Mouse (Mus musculus): ENCODE data around the gene Gal3st1.
"Not testable (repeated sequence)": the region's sequence is repeated elsewhere in the genome, so short reads cannot be mapped to it uniquely, and the experiment has no call there.

- TF ChIP-seq CTCF (IDR thresholded peaks at IDR 0.05; ENCODE audit: borderline replicate concordance, insufficient read depth, low read length); POLR2A (IDR thresholded peaks at IDR 0.05; ENCODE audit: low read depth, low read length): not testable (repeated sequence)
These were observed 28.6 kb upstream of the Gal3st1 start for GRCm38 (mm10) chr11:3954876-3955275.
